Mouse (Mus musculus) lung, postnatal 14 days (tissue): ENCODE measurements around the gene Kxd1.

Source experiments
- DNase-seq: peaks from one replicate; pipeline ENCODE4 v3.0.0; 2021

Kxd1 gene

DNA sequence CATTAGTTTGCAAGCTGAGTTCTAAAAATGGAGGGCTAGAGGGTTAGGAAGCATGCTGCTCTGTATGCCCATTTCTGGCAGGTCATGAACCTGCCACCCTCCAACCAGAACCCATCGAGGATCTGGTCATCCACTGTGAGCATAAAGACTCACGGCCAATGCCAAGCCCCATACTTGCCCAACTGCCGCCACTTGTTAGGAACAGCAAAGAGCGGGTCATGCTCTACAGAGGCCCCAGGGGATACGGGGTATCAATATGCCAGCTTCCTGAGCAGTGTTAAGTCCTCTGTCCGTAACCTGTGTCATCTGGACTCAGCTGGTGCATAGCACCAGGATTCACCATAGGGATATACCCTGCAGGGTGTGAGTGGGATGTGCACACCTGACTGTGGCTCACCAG, 63.6 kb downstream of the Kxd1 start:
- DNase-seq = no peak

DNA sequence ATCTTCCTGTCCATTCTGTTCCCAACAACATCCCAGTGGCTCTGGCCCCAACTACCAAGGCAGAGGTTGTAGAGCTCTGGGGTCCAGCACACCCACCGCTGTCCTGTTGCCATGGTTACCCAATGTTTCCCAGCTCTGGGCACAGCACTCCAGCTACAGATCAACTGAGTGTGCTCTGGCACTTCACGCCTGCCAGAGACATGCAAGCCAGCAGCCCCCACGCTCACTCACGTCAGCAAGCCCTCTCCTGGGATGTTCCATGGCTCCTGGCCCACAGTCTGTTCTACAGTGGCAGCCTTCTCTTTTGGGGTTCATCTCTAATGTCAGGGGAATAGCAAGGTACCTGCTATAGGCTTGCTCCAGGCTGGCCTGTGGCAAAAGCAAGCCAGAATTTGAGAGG, 64.5 kb downstream of the Kxd1 start:
- DNase-seq = no peak

DNA sequence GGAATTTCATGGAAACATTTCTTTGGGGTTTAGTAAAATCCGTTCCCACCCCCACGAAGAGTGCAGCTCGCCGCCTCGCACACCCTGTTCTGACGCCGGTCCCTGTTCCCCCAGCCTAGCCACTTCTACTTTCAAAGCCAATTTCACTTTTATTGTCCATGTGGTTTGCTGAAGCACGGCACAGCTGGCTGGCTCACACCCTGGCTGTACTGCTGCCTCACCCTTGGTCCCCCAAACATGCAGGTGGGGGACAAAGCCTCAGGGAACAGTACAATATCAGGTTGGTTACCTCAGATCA, 65.3 kb downstream of the Kxd1 start:
- DNase-seq = no peak

DNA sequence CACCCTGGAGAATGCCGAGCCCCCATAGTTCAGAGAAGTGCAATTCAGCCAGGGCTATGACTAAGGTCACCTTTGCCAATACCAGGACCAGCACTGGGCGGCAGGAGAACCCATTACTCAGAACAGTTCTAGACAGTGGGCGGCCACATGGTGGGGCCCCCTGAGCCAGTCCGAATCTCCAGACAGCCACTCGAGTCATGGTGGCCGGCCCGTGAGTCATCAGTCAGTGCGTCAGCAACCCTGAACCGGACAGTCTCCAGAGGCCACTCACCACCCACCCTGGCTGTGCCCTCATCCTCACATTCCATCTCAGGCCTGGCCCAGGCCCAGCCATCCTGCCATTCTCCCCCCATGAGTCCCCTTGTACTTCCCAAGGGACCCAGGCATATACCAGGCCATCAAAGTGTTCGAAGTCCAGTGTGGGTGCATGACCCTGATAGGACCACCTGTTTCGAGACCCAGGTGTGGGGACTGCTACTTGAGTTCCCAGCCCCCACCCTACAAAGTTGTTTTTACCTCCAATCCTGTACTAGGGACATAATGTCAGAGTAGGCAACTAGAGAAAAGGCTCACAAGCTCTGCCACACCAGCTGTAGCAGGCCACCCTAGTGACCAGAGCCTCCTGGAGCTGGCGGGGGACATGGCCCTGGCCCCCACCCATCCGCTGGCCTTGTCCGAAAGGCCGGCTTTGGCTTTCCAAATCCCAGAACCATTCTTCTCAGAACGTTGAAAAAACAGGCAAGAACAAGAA, 65.8 kb downstream of the Kxd1 start:
- DNase-seq = no peak

DNA sequence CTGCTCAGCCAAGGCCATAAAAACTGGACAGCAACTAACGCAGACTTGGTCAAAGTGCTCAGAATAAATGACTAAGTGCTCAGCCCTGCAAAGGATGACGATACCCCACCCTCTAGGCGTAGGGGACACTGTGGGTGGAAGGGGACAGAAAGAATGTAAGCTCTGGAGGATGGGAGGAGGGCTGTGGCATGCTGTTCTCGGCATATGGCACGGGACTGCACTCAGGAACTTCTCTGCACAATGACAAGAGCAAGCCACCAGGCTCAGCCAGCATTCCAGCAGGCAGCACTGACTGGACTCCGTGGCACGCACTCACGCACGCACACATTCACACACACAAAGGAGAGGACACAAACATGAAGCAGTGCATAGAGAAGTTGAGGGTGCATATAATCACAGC, 67.2 kb downstream of the Kxd1 start:
- DNase-seq = no peak

DNA sequence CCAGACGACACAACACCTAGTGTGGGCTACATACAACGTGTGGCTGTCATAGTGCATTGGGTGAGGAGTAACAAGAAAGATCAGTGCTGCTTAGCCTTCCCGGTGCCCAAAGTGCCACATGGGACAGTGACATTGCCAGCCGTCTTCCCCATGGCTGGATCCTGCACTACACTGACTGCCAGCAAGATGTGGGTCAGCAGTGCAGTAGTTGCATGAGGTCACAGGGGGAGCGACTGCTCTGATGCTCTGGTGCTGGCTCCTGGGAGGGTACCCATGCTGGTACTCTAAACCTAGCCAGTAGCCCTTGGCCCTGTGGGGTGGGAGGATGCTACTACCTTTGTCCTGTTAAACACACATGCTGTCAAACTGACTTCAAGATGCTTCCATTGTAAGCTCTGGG, 67.6 kb downstream of the Kxd1 start:
- no peak for DNase-seq

DNA sequence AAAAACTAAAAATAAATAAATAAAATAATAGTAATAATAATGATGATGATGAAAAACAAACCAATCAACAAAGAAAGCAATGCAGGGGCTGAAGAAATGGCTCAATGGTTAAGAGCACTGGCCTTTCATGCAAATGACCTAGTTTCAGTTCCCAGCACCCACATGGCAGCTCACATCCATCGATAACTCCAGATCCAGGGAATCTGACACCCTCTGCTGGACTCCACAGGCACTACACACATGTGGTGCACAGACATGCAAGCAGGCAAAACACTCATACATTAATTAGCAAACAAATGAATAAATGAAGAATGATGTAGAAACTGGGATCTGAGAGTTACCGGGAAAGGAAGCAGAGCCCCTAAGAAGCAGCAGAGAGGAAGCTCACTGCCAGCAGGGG, 68.1 kb downstream of the Kxd1 start:
- DNase-seq = no peak

DNA sequence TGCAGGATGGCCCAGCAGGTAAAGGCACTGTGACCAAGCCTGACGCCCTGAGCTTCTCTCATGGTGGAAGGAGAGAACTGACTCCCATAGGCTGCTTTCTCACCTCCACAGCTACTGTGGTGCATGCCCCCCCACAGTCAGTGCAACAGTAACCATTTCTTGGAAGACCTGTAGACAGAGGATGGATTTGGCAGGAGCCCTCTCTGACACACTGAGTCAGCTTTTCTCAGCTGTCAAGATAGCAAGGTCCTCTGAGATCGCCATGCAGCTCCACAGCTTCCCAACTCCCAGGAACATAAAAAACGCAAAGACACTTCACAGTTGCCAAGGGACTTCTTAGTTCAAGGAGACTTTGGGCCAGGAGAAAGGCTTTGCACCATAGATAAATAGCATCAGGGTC, 69.3 kb downstream of the Kxd1 start:
- no peak for DNase-seq
